Mouse (Mus musculus): ENCODE measurements around the gene Rbms3.

GRCm38 (mm10) chr9:116880503-116880902, 749.2 kb downstream of the Rbms3 start:
- TF ChIP-seq ZC3H11A (IDR thresholded peaks at IDR 0.05; ENCODE audit: borderline replicate concordance, low read depth, low read length) = no peak
- TF ChIP-seq HCFC1 (IDR thresholded peaks at IDR 0.05; ENCODE audit: borderline replicate concordance, insufficient read depth, low read length) = no peak
- no peak for TF ChIP-seq ZNF384 (IDR thresholded peaks at IDR 0.05; ENCODE audit: low read depth, low read length)

Measured in ES-E14 (cell line).